9 mouse cellular contexts compared by ENCODE assay signal in the genomic region with DNA sequence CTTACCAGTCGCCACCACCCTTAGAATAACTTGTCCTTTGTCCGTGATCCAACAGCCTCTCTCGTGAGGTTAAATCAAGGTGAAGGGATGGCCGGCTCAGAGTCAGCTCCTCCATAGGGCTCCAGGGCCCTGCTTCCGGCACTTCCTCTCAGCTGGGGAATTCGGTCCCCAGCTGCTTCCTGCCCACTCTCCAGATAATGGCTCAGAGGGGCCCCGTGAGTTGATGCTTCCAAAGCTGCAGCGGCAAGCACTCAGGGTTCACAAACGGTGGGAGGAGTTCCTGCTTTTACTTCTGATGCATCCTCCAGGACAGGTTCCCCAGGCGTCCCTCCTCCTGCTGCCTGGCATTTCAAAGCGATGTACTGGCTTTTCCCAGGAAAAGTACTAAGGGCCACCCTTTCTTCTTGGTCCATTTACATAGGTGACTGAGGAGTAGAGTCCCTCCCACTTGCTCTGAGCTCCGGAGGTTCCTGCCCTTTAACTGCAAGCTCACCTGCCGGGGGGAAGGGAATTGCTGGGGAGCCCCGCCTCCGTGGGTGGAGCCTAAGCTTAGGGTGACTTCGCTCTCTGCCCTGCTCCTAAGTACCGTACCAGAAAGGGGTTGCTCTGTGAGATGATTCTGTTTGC.
A peak's percentile ranks its signal among the peaks of the same experiment; 100 is the strongest.
DNase-seq lines count a peak whose midpoint lies in the region; ATAC-seq and TF ChIP-seq lines count a peak whose summit lies in the region.
"Had no signal": no experiment of that assay in that cellular context is flagged by ENCODE, and none has a peak within 500 bp of the region (broad histone marks: within the 10 kb centered on the region; RNA-seq: fewer than 3 reads in every experiment).

No protein-coding gene starts in this region.

- no peaks in the 10 kb centered on the region for H3K9me3 ChIP-seq in intestine, embryonic 15.5 days
- H3K9me3 ChIP-seq in liver, embryonic 14.5 days (ENCODE audit: control insufficient read depth, low read length) = no peaks in the 10 kb centered on the region
- no peaks in the 10 kb centered on the region for H3K9me3 ChIP-seq in neural tube, embryonic 13.5 days

- H3K4me2 ChIP-seq in intestine, embryonic 15.5 days (replicated peaks) = peak overlapping the region; percentile 56
- H3K4me2 ChIP-seq in liver, embryonic 14.5 days (ENCODE audit: low read depth) = peak overlapping the region; percentile 39
- H3K4me2 ChIP-seq in neural tube, embryonic 13.5 days = peak overlapping the region; percentile 44

- H3K4me1 ChIP-seq in intestine, embryonic 15.5 days (replicated peaks) = peaks cover 22% of the 10 kb centered on the region
- peaks cover 0 to 6% of the 10 kb centered on the region in 2 experiments; a peak in 1 of 4 replicates for H3K4me1 ChIP-seq in liver, embryonic 14.5 days (replicated peaks; ENCODE audit: control insufficient read depth in 2 of 2, insufficient read depth in 2 of 2, low read length in 1 of 2)
- peaks cover 11% of the 10 kb centered on the region for H3K4me1 ChIP-seq in neural tube, embryonic 13.5 days (replicated peaks)

- H3K36me3 ChIP-seq in intestine, embryonic 15.5 days = peaks cover 8% of the 10 kb centered on the region
- no peaks in the 10 kb centered on the region for H3K36me3 ChIP-seq in liver, embryonic 14.5 days (replicated peaks; ENCODE audit: control insufficient read depth, insufficient read depth, low read depth)
- no peaks in the 10 kb centered on the region for H3K36me3 ChIP-seq in neural tube, embryonic 13.5 days

- WGBS in intestine, embryonic 15.5 days = 16% methylated on average over 17 of the region's 17 CpGs
- 4% methylated on average over 17 of the region's 17 CpGs for WGBS in liver, embryonic 14.5 days (ENCODE audit: insufficient replicate concordance)
- WGBS in neural tube, embryonic 13.5 days = 9% methylated on average over 17 of the region's 17 CpGs

- peak overlapping the region; percentile 8; the same call in 1 of the 2 replicates for H3K4me3 ChIP-seq in intestine, embryonic 15.5 days (replicated peaks)
- H3K4me3 ChIP-seq in liver, embryonic 14.5 days (ENCODE audit: insufficient read depth in 1 of 2, low read depth in 2 of 2, low read length in 2 of 2) = no peak overlapping the region
- H3K4me3 ChIP-seq in neural tube, embryonic 13.5 days = peak overlapping the region; percentile 18
- H3K4me3 ChIP-seq: erythroblast, embryonic 14.5 days had no signal

- H3K27me3 ChIP-seq in intestine, embryonic 15.5 days (replicated peaks) = no peaks in the 10 kb centered on the region
- H3K27me3 ChIP-seq in liver, embryonic 14.5 days (ENCODE audit: control insufficient read depth, insufficient read depth, low read length) = no peaks in the 10 kb centered on the region
- H3K27me3 ChIP-seq in neural tube, embryonic 13.5 days = no peaks in the 10 kb centered on the region

- TF ChIP-seq EP300 in liver, embryonic 14.5 days (IDR thresholded peaks at IDR 0.05; ENCODE audit: low read depth) = no peak

- ATAC-seq in CD4-positive, CD25-positive, alpha-beta regulatory T cell, adult 4 months = no peak
- ATAC-seq in intestine, embryonic 15.5 days = peak; percentile 96
- peak; percentile 51 for ATAC-seq in liver, embryonic 14.5 days (ENCODE audit: insufficient read depth)
- peak; percentile 32; the same call in 1 of the 2 replicates for ATAC-seq in neural tube, embryonic 13.5 days (ENCODE audit: low read depth)

- TF ChIP-seq CTCF in liver, embryonic 14.5 days (IDR thresholded peaks at IDR 0.05; ENCODE audit: low read depth) = no peak

- DNase-seq in CD4-positive, CD25-positive, alpha-beta regulatory T cell, adult 2 months (ENCODE audit: low read depth, low spot score) = peak; percentile 19
- peak; percentile 70 for DNase-seq in gonadal fat pad, adult 2 months (ENCODE audit: low read depth)
- DNase-seq in liver, embryonic 14.5 days (ENCODE audit: low read depth in 3 of 3, low spot score in 3 of 3) = peak in 2 of 3 experiments; percentile 10 to 16
- DNase-seq in right cerebral cortex, postnatal 10 days (ENCODE audit: low spot score in 2 of 2) = no peak
- no peak for DNase-seq in ovary, postnatal 14 days (ENCODE audit: low spot score)

- no peak overlapping the region for H3K9ac ChIP-seq in intestine, embryonic 15.5 days
- no peak overlapping the region for H3K9ac ChIP-seq in liver, embryonic 14.5 days (replicated peaks)
- no peak overlapping the region for H3K9ac ChIP-seq in neural tube, embryonic 13.5 days

- H3K27ac ChIP-seq in intestine, embryonic 15.5 days = peak overlapping the region; percentile 68
- no peak overlapping the region for H3K27ac ChIP-seq in liver, embryonic 14.5 days
- no peak overlapping the region for H3K27ac ChIP-seq in neural tube, embryonic 13.5 days (replicated peaks)

Comparison
In these comparisons a context has a peak if more than half of its experiments do, and no peak if none do; other contexts are left out.
1. DNase-seq: peak in CD4-positive, CD25-positive, alpha-beta regulatory T cell, adult 2 months (single experiment), gonadal fat pad, adult 2 months (single experiment) and liver, embryonic 14.5 days (2 of 3); none in right cerebral cortex, postnatal 10 days (0 of 2) and ovary, postnatal 14 days (single experiment).
2. H3K4me3 ChIP-seq: peak in intestine, embryonic 15.5 days (single experiment) and neural tube, embryonic 13.5 days (single experiment); none in liver, embryonic 14.5 days (0 of 2).
3. Peak in every context shown above with its lines, with median percentiles within 50 percentile points of each other: H3K4me2 ChIP-seq.